Mouse (Mus musculus): ENCODE measurements around the gene Ube2o.
A peak's percentile ranks its signal among the peaks of the same experiment; 100 is the strongest.

DNA sequence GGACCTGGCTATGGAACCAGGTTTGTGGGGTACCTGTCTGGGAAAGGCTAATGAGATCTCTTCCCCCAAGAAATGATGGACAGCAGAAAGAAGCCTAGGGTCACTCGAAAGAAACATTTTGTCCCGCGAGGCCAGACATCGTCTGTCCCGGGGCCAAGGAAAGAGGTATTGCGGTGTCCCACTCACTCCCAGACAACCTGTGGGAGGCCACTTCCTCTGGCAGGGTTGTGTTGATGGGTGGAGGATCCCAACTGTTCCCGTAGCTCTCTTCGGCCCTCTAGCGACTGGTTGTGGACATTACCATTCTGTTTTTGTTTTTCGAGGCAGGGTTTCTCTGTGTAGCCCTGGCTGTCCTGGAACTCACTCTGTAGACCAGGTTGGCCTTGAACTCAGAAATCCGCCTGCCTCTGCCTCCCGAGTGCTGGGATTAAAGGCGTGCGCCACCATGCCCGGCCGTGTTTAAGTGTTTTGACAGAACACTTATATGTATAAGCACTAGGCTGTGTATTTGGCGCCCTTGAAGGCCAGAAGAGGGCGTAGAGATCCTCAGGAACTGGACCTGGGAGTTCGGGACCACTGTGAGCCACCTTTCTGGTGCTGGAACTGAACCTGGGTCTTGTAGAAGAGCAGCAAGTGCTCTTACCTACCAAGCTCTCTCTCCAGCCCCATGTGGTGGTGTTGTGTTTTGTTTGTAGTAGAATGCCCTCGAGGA lies 46.9 kb downstream of the Ube2o start:
- TF ChIP-seq CTCF (IDR thresholded peaks at IDR 0.05; ENCODE audit: insufficient read depth, low read length) (peak; percentile 87), POLR2A (IDR thresholded peaks at IDR 0.05; ENCODE audit: borderline replicate concordance, extremely low read depth, low read depth, low read length) (no peak)
